Mouse (Mus musculus) v-Abl transformed pro-B cells (cell line): ENCODE results near the gene D130043K22Rik.

ENCODE experiments used
- in situ Hi-C, 2 experiments: fragments of 400-800 bp; cut with MboI; formaldehyde crosslinking; loops; one replicate each; pipeline ENCODE4 v1.15.1; 2025; ENCODE audit not compliant: unreplicated experiment in 2 of 2

Gene D130043K22Rik

GRCm38 (mm10) chr13:24889554-24889953 is 44.6 kb downstream of the D130043K22Rik start:
- in situ Hi-C loops, result no loop called here

DNA sequence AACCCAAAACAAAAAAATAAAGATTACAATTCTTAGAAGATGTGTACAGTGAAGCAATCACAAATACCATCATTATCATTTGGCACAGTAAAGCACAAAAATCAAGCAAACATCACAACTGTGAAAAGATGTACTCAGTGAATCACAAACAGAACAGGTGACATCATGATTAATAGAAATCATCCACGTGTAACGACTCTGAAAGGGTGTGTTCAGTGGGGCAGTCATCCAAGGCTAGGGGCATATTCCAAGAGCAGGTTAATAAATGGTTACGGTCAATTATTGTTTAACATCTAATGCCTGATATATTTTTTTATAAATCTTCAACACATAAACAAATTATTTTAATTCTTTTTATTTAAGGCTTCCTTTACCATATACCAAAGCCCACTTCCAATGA is 47.6 kb downstream of the D130043K22Rik start:
- in situ Hi-C loops, result no loop called here

GRCm38 (mm10) chr13:24893880-24894279 is 48.9 kb downstream of the D130043K22Rik start:
- in situ Hi-C loops, result no loop called here

GRCm38 (mm10) chr13:24901916-24902315 is 57.0 kb downstream of the D130043K22Rik start:
- in situ Hi-C loops, result loop anchor here (25.0 kb wide), 3 partner anchors 415 to 1115 kb away; no protein-coding TSS in a partner anchor

DNA sequence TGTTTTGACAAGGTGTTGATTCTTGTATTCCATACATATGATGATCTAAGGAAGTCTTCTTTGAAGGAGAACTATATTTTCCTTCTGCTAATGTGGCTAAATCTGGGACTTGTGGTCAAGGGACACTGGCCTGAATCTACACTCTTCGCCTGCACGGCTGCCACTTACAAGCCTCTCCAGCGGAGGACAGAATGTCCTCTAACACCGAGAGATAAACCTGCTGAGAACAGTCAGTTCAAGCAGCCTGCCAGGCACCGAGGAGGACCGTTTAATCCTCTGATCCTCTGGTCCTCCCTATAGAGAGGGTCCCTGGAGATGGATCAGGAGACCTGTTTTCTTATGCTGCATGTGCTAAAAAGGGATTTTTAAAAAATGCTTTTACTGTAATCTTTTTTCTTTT is 58.5 kb downstream of the D130043K22Rik start:
- in situ Hi-C loops, result loop anchor here (25.0 kb wide), 3 partner anchors 416 to 1116 kb away; no protein-coding TSS in a partner anchor

GRCm38 (mm10) chr13:24905422-24905821 is 60.5 kb downstream of the D130043K22Rik start:
- in situ Hi-C loops, result loop anchor here (25.0 kb wide), 3 partner anchors 418 to 1118 kb away; no protein-coding TSS in a partner anchor

DNA sequence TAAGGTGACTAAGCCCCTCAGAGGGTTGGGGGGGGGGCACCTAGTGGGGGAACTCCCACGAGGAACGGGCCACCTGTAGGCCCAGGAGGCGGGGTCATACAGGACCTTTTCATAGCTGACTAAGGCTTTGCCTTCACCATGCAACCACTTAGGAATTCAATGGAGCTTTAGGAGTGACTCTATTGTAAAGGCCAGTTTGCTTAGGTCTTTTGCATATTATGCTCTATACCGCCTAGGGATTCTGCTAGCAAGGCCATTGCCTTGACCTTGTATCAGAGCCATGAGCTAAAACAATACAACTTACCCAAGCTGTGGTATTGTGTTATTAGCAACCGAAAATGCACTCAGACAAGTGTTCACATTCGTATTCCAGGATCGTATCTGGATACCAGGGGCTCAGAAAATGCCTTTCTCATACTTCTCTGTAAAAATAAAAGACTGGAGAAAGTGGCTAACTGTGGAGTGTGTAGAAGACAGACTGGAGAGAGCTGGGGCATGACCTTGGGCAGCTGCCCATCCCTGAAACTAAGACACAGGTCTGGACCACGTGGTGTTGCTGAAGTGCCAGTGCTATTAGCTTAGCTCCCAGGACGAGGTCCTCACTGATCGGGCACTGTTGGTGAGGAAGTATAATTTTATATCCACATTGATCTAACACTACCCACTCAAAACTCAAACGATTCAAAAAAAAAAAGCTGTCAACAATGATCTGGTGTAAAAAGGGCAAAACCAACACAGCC is 62.1 kb downstream of the D130043K22Rik start:
- in situ Hi-C loops, result loop anchor here (25.0 kb wide), 3 partner anchors 420 to 1120 kb away; no protein-coding TSS in a partner anchor

DNA sequence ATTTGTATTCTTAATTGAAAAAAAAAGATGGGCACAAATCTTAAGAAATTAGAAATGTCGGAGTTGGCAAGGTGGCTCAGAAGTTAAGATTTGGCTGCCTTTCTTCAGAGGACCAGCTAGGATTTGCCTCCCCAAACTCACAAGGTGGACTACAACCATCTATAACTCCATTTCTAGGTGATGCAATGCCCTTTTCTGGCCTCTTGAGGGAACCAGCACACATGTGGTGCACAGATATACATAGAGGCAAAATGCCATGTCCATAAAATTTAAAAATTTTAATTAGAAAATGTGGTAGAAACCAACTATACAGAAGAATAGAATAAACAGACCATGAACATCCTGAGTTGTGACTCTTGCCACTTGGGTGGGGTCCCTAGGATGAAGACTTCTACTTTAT is 64.2 kb downstream of the D130043K22Rik start:
- in situ Hi-C loops, result loop anchor here (25.0 kb wide), 3 partner anchors 422 to 1122 kb away; no protein-coding TSS in a partner anchor

- in situ Hi-C loops, result loop anchor here (25.0 kb wide), 3 partner anchors 426 to 1126 kb away; no protein-coding TSS in a partner anchor
Measured at GRCm38 (mm10) chr13:24913576-24913975, 68.6 kb downstream of the D130043K22Rik start.

GRCm38 (mm10) chr13:24914915-24915314 is 70.0 kb downstream of the D130043K22Rik start:
- in situ Hi-C loops, result loop anchor here (25.0 kb wide), 3 partner anchors 428 to 1128 kb away; no protein-coding TSS in a partner anchor

GRCm38 (mm10) chr13:24915831-24916230 is 70.9 kb downstream of the D130043K22Rik start:
- in situ Hi-C loops, result loop anchor here (25.0 kb wide), 3 partner anchors 429 to 1129 kb away; no protein-coding TSS in a partner anchor

DNA sequence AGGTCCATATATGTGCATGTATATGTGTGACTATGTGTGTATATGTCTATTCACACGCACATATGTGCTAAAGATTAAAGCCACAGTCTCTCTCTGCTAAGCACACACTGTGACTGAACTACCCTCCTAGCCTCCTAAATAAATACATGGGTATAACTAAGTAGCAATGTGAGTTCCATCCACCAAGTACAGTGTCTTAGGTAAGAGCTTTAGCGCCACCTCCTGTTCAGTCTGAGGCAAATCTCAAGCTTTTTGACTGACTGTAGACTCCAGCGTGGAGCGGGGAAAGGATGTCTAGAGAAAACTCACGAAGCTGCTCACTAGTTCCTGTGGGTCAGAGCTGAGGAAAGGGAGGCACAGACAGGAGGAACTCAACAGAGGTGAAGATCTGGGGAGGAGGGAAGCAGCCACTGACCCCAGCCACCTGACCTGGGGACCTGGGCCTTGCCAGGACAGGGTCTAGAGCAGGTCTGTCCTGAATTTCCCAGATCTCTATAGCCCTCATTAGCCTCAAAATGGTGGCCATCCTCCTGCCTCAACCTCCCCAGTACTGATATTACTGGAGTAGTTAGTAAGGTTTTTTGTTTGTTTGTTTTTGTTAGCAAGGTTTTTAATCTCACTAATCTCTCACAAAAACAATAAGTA is 75.5 kb downstream of the D130043K22Rik start:
- in situ Hi-C loops, result loop anchor here (10.0 to 25.0 kb wide), 5 partner anchors 196 to 1133 kb away; no protein-coding TSS in a partner anchor

DNA sequence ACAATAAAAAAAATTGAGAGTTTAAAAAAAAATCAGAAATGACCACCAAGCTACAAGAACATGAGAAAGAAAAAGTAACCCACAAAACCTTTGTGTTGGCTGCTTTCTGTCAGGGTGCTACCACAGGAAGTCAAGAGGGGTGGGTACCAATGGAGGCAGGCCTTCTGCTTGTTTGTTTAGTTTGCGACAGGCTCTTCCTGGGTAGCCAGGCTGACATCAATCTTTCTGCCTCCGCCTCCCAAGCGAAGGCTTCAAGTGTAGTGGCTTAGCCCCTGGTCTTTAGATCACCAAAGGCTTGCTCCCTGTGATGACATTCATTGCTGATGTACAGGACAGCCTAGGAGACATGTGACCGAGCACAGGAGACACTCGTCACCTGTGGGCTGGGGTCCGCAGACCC is 76.3 kb downstream of the D130043K22Rik start:
- in situ Hi-C loops, result loop anchor here (10.0 to 25.0 kb wide), 5 partner anchors 196 to 1134 kb away; no protein-coding TSS in a partner anchor

DNA sequence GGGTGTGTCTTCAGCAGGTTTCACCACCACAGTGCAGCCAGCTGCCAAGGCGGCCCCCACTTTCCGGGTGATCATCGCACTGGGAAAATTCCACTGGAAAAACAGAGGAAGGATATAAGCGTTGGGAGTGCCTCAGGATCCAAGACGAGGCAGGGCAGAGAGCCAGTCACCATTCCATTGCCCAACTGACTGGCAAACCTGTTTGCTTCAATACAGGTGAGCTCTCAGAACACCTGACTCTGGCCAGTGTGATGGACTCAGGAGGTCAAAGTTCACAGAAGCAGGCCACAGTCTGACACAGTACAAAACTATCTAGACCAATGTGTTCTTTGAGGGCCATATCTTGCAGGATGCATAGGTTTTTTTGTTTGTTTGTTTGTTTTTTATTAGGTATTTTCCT is 79.1 kb downstream of the D130043K22Rik start:
- in situ Hi-C loops, result loop anchor here (10.0 to 25.0 kb wide), 5 partner anchors 199 to 1137 kb away; no protein-coding TSS in a partner anchor

DNA sequence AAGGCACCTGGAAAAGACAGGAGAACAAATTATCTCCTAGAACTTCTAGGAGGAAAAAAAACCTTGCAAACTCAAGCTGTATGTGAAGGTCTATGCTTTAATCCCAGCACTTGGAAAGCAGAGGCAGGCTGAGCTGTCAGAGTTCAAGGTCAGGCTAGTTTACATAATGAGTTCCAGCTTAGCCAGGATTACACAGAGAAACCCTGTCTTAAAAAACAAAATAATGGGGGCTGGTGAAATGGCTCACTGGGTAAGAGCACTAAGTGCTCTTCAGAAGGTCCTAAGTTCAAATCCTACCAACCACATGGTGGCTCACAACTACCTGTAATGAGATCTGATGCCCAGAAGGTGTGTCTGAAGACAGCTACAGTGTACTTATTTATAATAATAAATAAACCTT is 85.7 kb downstream of the D130043K22Rik start:
- in situ Hi-C loops, result loop anchor here in 1 of 2 experiments (25.0 kb wide), 2 partner anchors 618 to 943 kb away; partner anchors contain the start of gene Scgn

DNA sequence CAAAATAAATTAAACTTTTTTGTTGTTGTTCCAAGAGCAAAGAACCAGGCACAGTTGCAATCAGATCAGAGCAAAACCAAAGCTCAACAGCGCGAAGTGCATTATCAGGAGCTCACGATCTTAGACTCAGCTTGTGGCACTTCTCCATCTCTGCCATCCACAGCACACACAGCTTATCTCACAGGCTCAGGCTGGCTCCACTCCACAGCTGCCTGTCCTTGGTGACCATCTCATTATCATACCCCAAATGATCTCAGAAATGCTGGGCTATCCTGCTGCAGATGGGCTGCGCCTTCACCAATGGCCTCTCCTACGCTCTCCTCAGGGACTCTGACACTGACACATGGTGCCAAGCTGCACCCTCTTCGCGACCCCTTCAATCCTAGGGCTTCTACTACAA is 88.3 kb downstream of the D130043K22Rik start:
- in situ Hi-C loops, result loop anchor here in 1 of 2 experiments (25.0 kb wide), 2 partner anchors 621 to 946 kb away; partner anchors contain the start of gene Scgn

- in situ Hi-C loops, result loop anchor here in 1 of 2 experiments (25.0 kb wide), 2 partner anchors 624 to 949 kb away; partner anchors contain the start of gene Scgn
Measured at GRCm38 (mm10) chr13:24936772-24937107, 91.8 kb downstream of the D130043K22Rik start.

DNA sequence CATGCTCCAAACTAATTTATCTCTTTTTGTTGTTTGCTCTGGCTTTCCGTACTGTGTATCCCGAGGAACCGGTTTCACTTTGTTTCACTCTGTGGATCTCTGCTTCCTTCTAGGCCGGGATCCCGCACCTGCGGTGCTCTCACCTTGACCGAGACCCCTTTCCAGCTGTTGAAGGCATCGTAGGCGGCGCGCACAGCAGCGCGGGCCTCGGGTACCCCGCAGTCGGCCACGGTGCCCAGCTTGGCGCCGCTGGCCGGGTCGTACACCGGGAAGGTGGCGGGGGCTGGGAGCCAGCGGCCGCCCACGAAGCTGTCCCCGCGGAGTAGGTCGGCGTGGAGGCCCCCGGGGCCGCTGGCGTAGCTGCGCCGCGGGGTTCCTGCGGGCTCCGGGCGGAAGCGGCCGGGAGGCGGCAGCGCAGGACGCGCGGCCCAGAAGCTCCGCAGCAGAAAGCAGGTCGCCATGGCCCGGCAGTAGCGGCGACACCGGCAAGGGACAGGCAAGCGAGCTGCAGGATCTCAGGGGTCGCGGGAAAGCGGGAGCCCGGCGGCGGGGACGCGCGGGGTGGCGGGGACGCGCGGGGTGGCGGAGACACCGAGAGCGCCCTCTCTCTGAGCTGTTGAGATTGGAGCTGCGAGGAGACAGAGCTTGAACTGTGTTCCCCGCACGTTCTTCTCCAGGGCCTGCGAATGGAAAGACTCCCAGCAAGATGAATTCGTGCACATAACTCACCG is 92.3 kb downstream of the D130043K22Rik start, which contains the start of gene Aldh5a1:
Gene Aldh5a1 (minus strand): TSS at position 554 of the 731 bp plus-strand sequence.
- in situ Hi-C loops, result loop anchor here in 1 of 2 experiments (25.0 kb wide), 2 partner anchors 625 to 950 kb away; partner anchors contain the start of gene Scgn

DNA sequence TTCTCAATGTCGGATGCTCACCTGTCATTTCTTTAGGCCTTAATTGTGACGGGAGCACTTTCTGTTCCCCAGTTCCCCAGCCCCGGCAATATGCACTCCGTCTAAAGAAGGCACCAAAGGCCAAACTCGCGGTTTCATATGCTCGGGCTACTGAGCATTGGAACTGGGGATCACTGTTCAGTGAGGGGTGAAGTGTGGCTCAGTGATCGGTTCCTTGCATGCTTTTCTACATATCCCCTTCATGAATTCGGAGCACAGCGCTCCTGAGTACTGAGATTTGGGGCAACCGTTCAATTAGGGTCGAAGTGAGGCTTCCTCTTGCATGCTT is 92.9 kb downstream of the D130043K22Rik start:
- in situ Hi-C loops, result loop anchor here in 1 of 2 experiments (25.0 kb wide), 2 partner anchors 626 to 951 kb away; partner anchors contain the start of gene Scgn

DNA sequence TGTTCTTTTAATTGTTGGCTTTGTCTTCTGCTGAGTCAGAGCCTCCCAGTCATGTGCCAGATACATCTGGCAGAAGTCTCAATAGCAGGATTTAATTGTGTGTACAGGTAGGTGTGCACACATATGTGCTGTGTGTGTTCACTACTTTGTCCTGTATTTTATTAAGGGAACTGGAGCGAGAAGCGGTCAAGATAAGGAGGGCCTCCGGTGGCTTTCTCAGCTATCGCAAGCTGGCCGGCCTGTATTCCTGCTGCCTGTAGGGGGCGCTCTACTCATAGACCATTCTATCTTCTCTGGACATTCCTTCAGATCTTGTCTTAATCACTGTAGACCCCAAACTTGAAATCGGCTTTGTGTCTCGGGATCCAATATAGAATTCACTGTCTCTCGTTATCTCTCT is 93.7 kb downstream of the D130043K22Rik start:
- in situ Hi-C loops, result loop anchor here in 1 of 2 experiments (25.0 kb wide), 2 partner anchors 626 to 951 kb away; partner anchors contain the start of gene Scgn
